Mouse (Mus musculus) hindlimb bud, embryonic 11.5 days (tissue): ENCODE measurements at regions not wholly inside any gene's neighbourhood (a gene's known extent, or its start where the extent isn't known, plus 50 kb on each side); places are given as distances from the start of the nearest gene placed in this dataset.

Source experiments
- DNase-seq: peaks from one replicate; pipeline ENCODE4 v3.0.0-alpha.2; 2012; ENCODE audit warnings: low read depth, low spot score; ENCODE audit errors: extremely low spot score

DNA sequence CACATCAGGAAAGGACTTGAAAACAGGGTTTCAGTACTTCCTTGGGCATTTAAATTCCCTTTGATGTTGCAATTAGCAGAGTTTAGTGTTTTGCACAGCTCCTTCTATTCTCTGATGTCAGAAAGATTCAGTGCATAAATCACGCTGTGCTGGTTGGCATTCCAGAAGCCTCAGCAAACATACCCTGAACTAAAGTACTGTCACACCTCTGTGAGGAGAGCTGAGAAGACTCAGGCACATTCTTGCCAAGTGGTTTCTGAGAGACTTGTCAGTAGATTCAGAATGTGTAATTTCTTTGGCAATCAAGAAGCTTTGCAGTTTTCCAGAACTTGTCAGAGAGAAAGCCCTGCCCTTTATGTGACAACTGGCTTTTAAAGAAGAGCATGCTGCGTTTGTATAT lies 192.4 kb upstream of the 2610001J05Rik start:
- no peak for DNase-seq

DNA sequence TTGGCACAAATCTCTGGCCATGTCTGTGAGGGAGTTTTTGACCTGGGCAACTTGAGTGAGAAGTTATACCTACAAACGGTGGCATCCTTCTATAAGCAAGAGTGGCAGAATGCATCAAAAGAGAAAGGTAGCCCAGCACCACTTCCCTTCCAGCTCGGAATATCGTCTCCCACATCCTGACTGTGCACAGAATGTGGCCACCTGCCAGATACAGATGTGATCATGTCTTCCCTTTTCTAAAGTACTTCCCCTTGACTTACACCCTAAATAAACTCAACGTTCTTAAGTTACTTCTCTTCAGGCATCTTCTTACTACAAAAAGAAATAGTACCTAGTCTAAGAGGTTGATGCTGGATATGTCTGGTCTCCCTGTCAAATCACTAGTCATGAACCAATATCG lies 175.2 kb upstream of the 2610001J05Rik start:
- DNase-seq: no peak

DNA sequence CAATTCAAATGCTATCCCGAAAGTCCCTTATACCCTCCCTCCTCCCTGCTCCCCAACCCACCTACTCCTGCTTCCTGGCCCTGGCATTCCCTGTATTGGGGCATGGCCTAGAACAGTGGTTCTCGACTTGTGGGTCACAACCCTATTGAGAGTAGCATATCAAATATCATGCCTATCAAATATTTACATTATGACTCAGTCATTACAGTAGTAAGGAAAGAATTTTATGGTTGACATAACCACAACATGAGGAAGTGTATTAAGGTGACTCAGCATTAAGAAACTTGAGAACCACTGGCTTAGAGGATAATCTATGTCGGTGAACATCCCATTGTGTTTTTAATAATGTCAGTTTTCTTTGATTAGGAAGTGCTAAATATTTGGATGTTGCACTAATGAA lies 173.3 kb upstream of the 2610001J05Rik start:
- no peak for DNase-seq

DNA sequence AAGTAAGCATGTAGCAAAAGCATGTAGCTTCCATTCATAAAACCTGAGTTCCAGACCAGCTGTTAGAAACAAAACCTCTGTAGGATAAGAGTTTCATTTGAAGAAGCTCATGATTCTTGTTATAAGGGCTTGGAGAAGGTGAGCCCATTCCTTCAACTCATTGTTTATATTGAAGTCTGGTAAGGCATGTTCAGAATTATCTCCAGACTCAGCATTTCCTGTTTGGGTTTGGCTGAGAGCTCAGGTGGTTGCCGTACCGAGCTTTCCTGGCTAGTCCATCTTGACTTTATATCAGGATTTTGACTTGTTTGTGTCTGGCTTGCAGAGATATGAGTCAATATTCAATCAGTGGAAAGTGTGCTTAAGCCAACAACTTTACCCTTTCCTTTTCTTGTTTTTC lies 154.6 kb upstream of the 2610001J05Rik start:
- DNase-seq: no peak

DNA sequence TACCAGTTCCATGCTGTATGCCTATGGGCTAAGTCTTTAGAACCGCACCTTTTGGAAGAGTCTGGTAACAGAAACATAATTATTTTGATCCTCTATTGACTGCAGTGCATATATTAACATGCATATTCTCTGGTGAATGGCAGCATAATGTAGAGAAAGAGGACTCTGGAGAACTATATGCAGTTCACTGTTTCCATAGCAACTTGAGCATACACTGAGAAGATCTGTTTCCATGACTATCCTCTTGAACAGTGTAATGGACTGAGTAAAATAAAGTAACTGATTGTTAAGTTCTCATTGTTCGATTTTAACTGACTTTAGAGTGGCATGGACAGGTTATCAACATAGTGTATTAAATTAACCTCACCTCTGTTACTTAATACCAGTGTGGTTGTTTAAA lies 147.6 kb upstream of the 2610001J05Rik start:
- DNase-seq: no peak

DNA sequence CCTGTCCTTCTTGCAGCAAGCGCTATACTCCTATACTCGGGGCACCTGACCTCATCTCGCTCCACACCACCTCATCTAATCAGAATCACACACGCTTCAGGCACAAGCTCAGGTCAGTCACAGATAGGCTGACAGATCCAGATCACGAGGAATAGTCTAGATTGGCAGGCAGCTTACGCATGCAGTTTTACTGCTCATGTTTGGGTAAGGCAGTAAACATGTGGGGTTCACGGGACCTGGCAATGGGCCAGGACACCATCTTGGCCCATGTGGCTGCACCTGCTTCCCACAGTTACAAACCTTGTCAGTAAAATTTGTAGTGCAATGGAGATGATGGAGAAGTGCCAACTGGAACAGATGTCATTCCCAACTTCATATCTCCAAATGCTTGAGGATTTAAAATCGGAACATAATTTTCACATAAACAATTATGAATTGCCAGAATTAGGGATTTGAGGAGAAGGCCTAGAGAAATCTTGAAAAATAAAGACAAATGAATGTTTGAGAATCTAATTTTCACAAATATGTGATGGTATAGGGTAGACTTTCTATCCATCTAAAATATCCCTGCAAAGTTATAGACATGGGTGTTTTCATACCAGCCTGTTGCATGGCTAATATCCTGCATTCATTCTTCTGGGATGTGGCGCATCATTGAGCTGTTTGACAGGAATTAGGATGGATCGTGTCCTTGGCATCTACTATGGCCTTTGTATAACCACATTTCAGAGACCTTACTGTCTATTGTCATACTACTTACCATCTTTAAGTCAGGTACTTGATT lies 111.5 kb upstream of the 2610001J05Rik start:
- no peak for DNase-seq

DNA sequence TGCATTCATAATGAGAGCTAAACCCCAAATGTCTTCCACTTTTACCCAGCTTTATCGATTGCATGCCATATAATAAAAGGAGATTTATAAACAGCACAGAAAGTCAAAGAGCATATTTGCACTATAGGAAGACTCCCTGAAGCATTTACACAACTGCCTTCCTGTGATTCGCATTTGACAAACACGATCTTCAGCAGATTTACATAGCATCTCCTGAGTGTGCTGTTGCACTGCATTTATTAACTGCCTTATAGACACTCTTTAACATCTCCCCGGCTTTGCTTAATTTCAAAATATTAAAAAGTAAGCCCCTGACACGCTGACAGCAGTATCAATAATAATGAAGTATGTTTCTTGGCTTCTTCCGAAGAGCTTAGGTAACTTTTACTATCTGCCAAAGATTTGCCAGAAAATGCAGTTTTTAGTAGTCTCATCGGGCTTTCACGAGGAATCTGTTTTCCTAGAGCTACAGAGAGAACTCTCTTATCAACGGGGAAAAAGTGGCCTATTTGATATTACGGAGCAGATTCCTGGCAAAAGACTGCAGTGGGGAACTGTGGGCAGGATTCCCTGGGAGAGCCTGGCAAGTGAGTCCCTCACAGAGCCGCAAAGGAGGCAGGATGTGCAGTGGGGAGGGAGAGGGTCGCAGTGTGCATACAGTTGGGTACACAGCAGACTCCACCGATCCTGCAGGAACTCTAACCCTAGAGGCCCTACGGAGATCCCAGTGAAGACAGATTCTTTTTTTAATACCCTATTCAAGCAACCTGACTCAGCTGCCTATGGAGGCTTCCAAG lies 103.6 kb upstream of the 2610001J05Rik start:
- DNase-seq: no peak

DNA sequence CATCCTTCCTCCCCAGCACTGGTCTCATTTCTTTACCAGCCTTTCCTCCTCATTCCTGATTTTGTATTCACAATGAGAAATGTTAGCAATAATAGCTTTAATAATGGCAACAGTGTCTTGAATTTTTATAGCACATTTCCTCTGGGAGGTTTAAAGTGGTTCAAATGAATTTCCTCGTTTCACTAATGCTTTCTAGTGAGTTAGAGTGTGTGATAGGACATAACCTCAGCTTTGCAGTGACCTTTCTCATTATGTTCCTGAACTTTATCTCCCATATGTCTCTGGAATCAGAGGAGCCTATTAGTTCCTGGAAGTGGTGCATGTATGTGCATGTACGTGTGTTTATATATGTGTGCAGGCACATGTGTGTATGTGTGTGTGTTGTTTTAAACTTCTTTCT lies 93.2 kb upstream of the 2610001J05Rik start:
- no peak for DNase-seq

DNA sequence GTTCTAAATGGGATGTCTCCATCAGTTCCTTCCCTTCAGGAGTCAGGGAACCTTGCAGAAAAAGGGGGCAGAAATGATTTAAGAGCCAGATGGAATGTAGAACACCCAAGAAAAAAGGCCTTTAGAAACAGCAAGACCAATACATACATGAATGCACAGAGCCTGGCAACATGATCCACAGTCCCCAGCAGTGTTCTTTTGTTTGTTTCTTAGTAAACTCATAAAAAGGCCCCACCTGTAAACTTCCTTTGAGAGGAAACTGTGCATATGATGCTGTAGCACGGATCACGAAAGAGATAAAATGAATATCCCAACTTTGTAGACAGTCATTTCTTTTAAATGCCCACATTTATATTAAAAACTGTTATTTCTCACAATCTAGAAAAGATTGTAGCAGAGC lies 92.7 kb upstream of the 2610001J05Rik start:
- no peak for DNase-seq

DNA sequence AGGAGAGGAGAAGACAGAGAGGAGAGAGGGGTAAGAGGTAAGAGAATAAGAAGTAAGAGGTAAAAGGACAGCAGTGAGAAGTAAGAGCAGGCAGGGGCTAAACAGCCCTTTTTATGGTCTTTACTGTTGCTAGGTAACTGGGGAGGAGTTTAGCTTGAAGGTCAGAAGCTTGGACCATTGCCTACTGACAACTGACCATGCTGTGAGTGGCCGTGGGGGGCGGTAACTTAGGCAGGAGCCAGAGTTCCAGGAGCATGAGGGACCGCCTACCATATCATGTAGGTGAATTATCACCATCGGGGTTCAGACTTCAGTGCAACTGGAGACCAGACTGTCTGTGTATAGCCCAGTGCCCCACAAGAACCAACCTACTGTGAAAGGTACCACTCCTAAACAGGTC lies 78.3 kb upstream of the 2610001J05Rik start:
- no peak for DNase-seq

DNA sequence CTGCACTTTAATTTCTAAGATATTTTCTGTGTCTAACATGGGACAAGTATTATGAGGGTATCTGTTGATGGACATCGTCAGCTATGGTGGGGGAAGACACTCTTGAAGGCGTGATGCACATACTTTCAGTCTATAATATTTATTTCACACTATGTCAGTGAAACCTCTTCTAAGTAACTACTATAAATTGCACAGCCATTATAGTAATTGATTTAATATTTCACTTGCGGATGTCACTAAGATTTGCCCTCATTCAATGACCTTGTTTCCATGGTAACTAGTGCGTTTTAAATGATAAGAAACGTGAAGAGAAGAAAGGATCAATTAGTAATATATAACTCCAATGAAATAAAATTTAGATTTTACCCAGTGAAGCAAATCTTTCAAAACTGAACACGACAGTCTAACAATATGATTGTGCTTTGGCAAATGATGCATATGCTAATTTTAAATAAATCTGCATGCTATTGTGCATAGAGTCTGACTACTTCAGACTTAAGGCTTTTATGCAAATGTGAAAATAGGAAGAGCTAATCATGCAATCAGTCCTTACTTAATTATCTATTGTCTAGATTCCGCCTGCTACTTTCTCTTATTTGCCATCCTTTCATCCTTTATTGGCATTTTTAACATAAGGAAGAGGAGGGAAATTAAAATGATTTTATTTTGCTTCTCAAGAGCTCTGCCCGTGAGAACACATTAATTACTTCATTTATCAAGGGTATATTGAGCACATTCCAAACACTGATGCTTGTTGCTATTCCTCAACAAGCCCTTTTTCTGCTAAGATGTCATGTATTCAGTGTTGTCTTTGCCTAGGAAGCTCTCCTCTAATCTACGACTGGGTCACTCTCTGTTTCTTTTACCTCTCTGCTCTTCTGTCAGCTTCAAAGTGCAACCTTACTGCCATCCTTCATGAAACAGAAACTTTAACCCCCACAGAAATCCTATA lies 49.8 kb upstream of the 2610001J05Rik start:
- no peak for DNase-seq
